Mouse (Mus musculus) cortical plate, adult 2 months (tissue): ENCODE results near the gene Med13. TPM values are rescaled to one million over a fixed set of nuclear protein-coding genes. Genes with fewer than 3 reads are reported as not detected.

Experiments used
- H3K27ac ChIP-seq: fragments of 200-500 bp; 2 replicates; pipeline ENCODE4 v1.5.1; 2012; ENCODE audit warnings: low read length, control low read depth, inconsistent platforms; ENCODE audit not compliant: insufficient read depth
- H3K4me1 ChIP-seq: fragments of 200-500 bp; 2 replicates; pipeline ENCODE4 v1.6.1; 2011; ENCODE audit warnings: low read length; ENCODE audit not compliant: control insufficient read depth, insufficient read depth
- H3K4me3 ChIP-seq: fragments of 200-500 bp; 2 replicates; pipeline ENCODE4 v1.5.1; 2011; ENCODE audit warnings: mild to moderate bottlenecking, low read length, control low read depth; ENCODE audit not compliant: insufficient read depth
- CTCF ChIP-seq: fragments of 200-500 bp; IDR thresholded peaks from 2 replicates; pipeline ENCODE4 v1.5.1; 2011; ENCODE audit warnings: mild to moderate bottlenecking, control low read depth, low read length; ENCODE audit not compliant: insufficient read depth; ENCODE audit errors: extremely low read depth
- POLR2A ChIP-seq: fragments of 200-500 bp; IDR thresholded peaks from 2 replicates; pipeline ENCODE4 v1.6.1; 2011; ENCODE audit warnings: mild to moderate bottlenecking, low read length, control low read depth; ENCODE audit not compliant: insufficient read depth; ENCODE audit errors: extremely low read depth
- polyA plus RNA-seq: library from polyadenylated mRNA; depleted of rRNA; stranded (reverse); fragments of >200 nt; gene quantifications from 2 replicates; pipeline ENCODE4 v1.2.3, GENCODE M21; 2012

The Med13 gene
- polyA plus RNA-seq, 1 experiment, result 19.8 TPM

- TF ChIP-seq POLR2A (no peak), CTCF (no peak)
- Histone ChIP-seq H3K27ac (no peak overlapping the region), H3K4me3 (no peak overlapping the region), H3K4me1 (peaks cover 3% of the 10 kb centered on the region; the same call in 1 of the 2 replicates)
Measured at GRCm38 (mm10) chr11:86390308-86390707, 32.9 kb upstream of the Med13 start.

GRCm38 (mm10) chr11:86389506-86389905 is 32.1 kb upstream of the Med13 start:
- Histone ChIP-seq H3K27ac (no peak overlapping the region), H3K4me1 (peaks cover 3% of the 10 kb centered on the region; the same call in 1 of the 2 replicates), H3K4me3 (no peak overlapping the region)
- no peak for TF ChIP-seq POLR2A
- TF ChIP-seq CTCF, result no peak

- Histone ChIP-seq H3K4me3 (no peak overlapping the region), H3K27ac (no peak overlapping the region), H3K4me1 (peaks cover 3% of the 10 kb centered on the region; the same call in 1 of the 2 replicates)
- TF ChIP-seq CTCF, result no peak
- TF ChIP-seq POLR2A, result no peak
Measured at GRCm38 (mm10) chr11:86388821-86389480, 31.5 kb upstream of the Med13 start.

- H3K27ac ChIP-seq, result no peak overlapping the region
Measured at GRCm38 (mm10) chr11:86387121-86387893, 29.9 kb upstream of the Med13 start.

GRCm38 (mm10) chr11:86386576-86386975 is 29.2 kb upstream of the Med13 start:
- Histone ChIP-seq H3K4me3 (no peak overlapping the region), H3K27ac (no peak overlapping the region), H3K4me1 (peaks cover 3% of the 10 kb centered on the region; the same call in 1 of the 2 replicates)
- TF ChIP-seq CTCF, result no peak
- no peak for TF ChIP-seq POLR2A

More at GRCm38 (mm10) chr11:86387121-86387893, 29.9 kb upstream of the Med13 start:
- H3K4me1 ChIP-seq, result peaks cover 3% of the 10 kb centered on the region; the same call in 1 of the 2 replicates
- no peak overlapping the region for H3K4me3 ChIP-seq
- TF ChIP-seq POLR2A (no peak), CTCF (no peak)

- TF ChIP-seq CTCF (no peak), POLR2A (no peak)
- H3K4me1 ChIP-seq, result peaks cover 4% of the 10 kb centered on the region; the same call in 1 of the 2 replicates
- H3K27ac ChIP-seq, result no peak overlapping the region
- no peak overlapping the region for H3K4me3 ChIP-seq
Measured at GRCm38 (mm10) chr11:86385710-86386282, 28.4 kb upstream of the Med13 start.

GRCm38 (mm10) chr11:86384141-86384540 is 26.7 kb upstream of the Med13 start:
- no peak for TF ChIP-seq POLR2A
- TF ChIP-seq CTCF, result no peak
- Histone ChIP-seq H3K4me3 (no peak overlapping the region), H3K4me1 (peaks cover 5% of the 10 kb centered on the region; the same call in 1 of the 2 replicates), H3K27ac (no peak overlapping the region)

- H3K27ac ChIP-seq, result no peak overlapping the region
- H3K4me3 ChIP-seq, result no peak overlapping the region
- peaks cover 3% of the 10 kb centered on the region; the same call in 1 of the 2 replicates for H3K4me1 ChIP-seq
- TF ChIP-seq CTCF (no peak), POLR2A (no peak)
Measured at GRCm38 (mm10) chr11:86382520-86383157, 25.2 kb upstream of the Med13 start.

GRCm38 (mm10) chr11:86381478-86382091 is 24.2 kb upstream of the Med13 start:
- no peak overlapping the region for H3K27ac ChIP-seq
- H3K4me1 ChIP-seq, result 0 out of 2 replicates have a peak, but pooled peaks cover 2% of the 10 kb centered on the region
- H3K4me3 ChIP-seq, result no peak overlapping the region
- TF ChIP-seq POLR2A (no peak), CTCF (no peak)
